Mouse (Mus musculus): ENCODE measurements around the gene Slc35g2. TPM values are rescaled to one million over a fixed set of nuclear protein-coding genes. Genes with fewer than 3 reads are reported as not detected.

The Slc35g2 gene
- polyA plus RNA-seq, 1 experiment from 2014 or later: 2.8 TPM

GRCm38 (mm10) chr9:100546594-100546910 is 24.3 kb downstream of the Slc35g2 start:
- Histone ChIP-seq H3K4me2 (ENCODE audit: low read depth, severe bottlenecking) (peak overlapping the region; percentile 78), H3K36me3 (ENCODE audit: control insufficient read depth, insufficient read depth, low read length) (no peaks in the 10 kb centered on the region), H3K27me3 (ENCODE audit: control insufficient read depth, insufficient read depth, low read length) (no peaks in the 10 kb centered on the region), H3K9me3 (ENCODE audit: control insufficient read depth, low read length) (no peaks in the 10 kb centered on the region), H3K4me3 (ENCODE audit: low read depth, low read length) (peak overlapping the region; percentile 93), H3K4me1 (ENCODE audit: control insufficient read depth, insufficient read depth, low read length) (0 out of 2 replicates have a peak, but pooled peaks cover 5% of the 10 kb centered on the region), H3K9ac (ENCODE audit: low read length) (peak overlapping the region; percentile 71), H3K27ac (replicated peaks; ENCODE audit: low read depth, low read length) (peak overlapping the region; percentile 85)
- ATAC-seq (ENCODE audit: insufficient number of reproducible peaks, low FRiP score, low TSS enrichment, low read depth) (no peak), DNase-seq (ENCODE audit: low spot score) (no peak)
- 12% methylated on average over 9 of the region's 9 CpGs for WGBS

GRCm38 (mm10) chr9:100545715-100546593 is 24.9 kb downstream of the Slc35g2 start, which contains the start of gene Nck1:
Gene Nck1 (minus strand): TSS chr9:100546134.
- Histone ChIP-seq H3K36me3 (ENCODE audit: control insufficient read depth, insufficient read depth, low read length) (no peaks in the 10 kb centered on the region), H3K9me3 (ENCODE audit: control insufficient read depth, low read length) (no peaks in the 10 kb centered on the region), H3K27me3 (ENCODE audit: control insufficient read depth, insufficient read depth, low read length) (no peaks in the 10 kb centered on the region), H3K4me3 (ENCODE audit: low read depth, low read length) (peak within 1 kb of the TSS; percentile 93), H3K4me1 (ENCODE audit: control insufficient read depth, insufficient read depth, low read length) (0 out of 2 replicates have a peak, but pooled peaks cover 5% of the 10 kb centered on the region), H3K27ac (replicated peaks; ENCODE audit: low read depth, low read length) (peak within 1 kb of the TSS; percentile 85), H3K4me2 (ENCODE audit: low read depth, severe bottlenecking) (peak within 1 kb of the TSS; percentile 78), H3K9ac (ENCODE audit: low read length) (peak within 1 kb of the TSS; percentile 91)
- 0% methylated on average over 86 of the region's 93 CpGs for WGBS
- ATAC-seq (ENCODE audit: insufficient number of reproducible peaks, low FRiP score, low TSS enrichment, low read depth): peak; percentile 99
- peak; percentile 98 for DNase-seq (ENCODE audit: low spot score)

GRCm38 (mm10) chr9:100544948-100545714 is 25.8 kb downstream of the Slc35g2 start:
- Histone ChIP-seq H3K4me1 (ENCODE audit: control insufficient read depth, insufficient read depth, low read length) (0 out of 2 replicates have a peak, but pooled peaks cover 5% of the 10 kb centered on the region), H3K27me3 (ENCODE audit: control insufficient read depth, insufficient read depth, low read length) (no peaks in the 10 kb centered on the region), H3K27ac (replicated peaks; ENCODE audit: low read depth, low read length) (peak overlapping the region; percentile 85), H3K9ac (ENCODE audit: low read length) (peak overlapping the region; percentile 91), H3K9me3 (ENCODE audit: control insufficient read depth, low read length) (no peaks in the 10 kb centered on the region), H3K4me3 (ENCODE audit: low read depth, low read length) (peak overlapping the region; percentile 93), H3K4me2 (ENCODE audit: low read depth, severe bottlenecking) (peak overlapping the region; percentile 59), H3K36me3 (ENCODE audit: control insufficient read depth, insufficient read depth, low read length) (no peaks in the 10 kb centered on the region)
- DNase-seq (ENCODE audit: low spot score) (no peak), ATAC-seq (ENCODE audit: insufficient number of reproducible peaks, low FRiP score, low TSS enrichment, low read depth) (peak; percentile 58; the same call in 1 of the 2 replicates)
- WGBS: 2% methylated on average over 38 of the region's 38 CpGs

- Histone ChIP-seq H3K4me3 (ENCODE audit: low read depth, low read length) (no peak overlapping the region), H3K9ac (ENCODE audit: low read length) (no peak overlapping the region), H3K36me3 (ENCODE audit: control insufficient read depth, insufficient read depth, low read length) (no peaks in the 10 kb centered on the region), H3K9me3 (ENCODE audit: control insufficient read depth, low read length) (no peaks in the 10 kb centered on the region; the same call in 1 of the 2 replicates), H3K4me2 (ENCODE audit: low read depth, severe bottlenecking) (no peak overlapping the region), H3K27ac (replicated peaks; ENCODE audit: low read depth, low read length) (no peak overlapping the region), H3K4me1 (ENCODE audit: control insufficient read depth, insufficient read depth, low read length) (no peaks in the 10 kb centered on the region), H3K27me3 (ENCODE audit: control insufficient read depth, insufficient read depth, low read length) (no peaks in the 10 kb centered on the region)
- ATAC-seq (ENCODE audit: insufficient number of reproducible peaks, low FRiP score, low TSS enrichment, low read depth) (no peak), DNase-seq (ENCODE audit: low spot score) (no peak)
- 97% methylated on average over 2 of the region's 2 CpGs for WGBS
Observed at GRCm38 (mm10) chr9:100535618-100536262, 35.1 kb downstream of the Slc35g2 start.

GRCm38 (mm10) chr9:100534686-100535085 is 36.2 kb downstream of the Slc35g2 start:
- DNase-seq (ENCODE audit: low spot score): no peak
- Histone ChIP-seq H3K4me2 (ENCODE audit: low read depth, severe bottlenecking) (no peak overlapping the region), H3K9me3 (ENCODE audit: control insufficient read depth, low read length) (no peaks in the 10 kb centered on the region; the same call in 1 of the 2 replicates), H3K4me1 (ENCODE audit: control insufficient read depth, insufficient read depth, low read length) (no peaks in the 10 kb centered on the region), H3K36me3 (ENCODE audit: control insufficient read depth, insufficient read depth, low read length) (no peaks in the 10 kb centered on the region), H3K4me3 (ENCODE audit: low read depth, low read length) (no peak overlapping the region), H3K9ac (ENCODE audit: low read length) (no peak overlapping the region), H3K27ac (replicated peaks; ENCODE audit: low read depth, low read length) (no peak overlapping the region), H3K27me3 (ENCODE audit: control insufficient read depth, insufficient read depth, low read length) (no peaks in the 10 kb centered on the region)
- no peak for ATAC-seq (ENCODE audit: insufficient number of reproducible peaks, low FRiP score, low TSS enrichment, low read depth)
- WGBS: 97% methylated on average over 3 of the region's 3 CpGs

- no peak overlapping the region for H3K27ac ChIP-seq (replicated peaks; ENCODE audit: low read depth, low read length)
- no peak overlapping the region for H3K4me3 ChIP-seq (ENCODE audit: low read depth, low read length)
- no peak overlapping the region for H3K9ac ChIP-seq (ENCODE audit: low read length)
- no peaks in the 10 kb centered on the region; the same call in 1 of the 2 replicates for H3K9me3 ChIP-seq (ENCODE audit: control insufficient read depth, low read length)
- no peak overlapping the region for H3K4me2 ChIP-seq (ENCODE audit: low read depth, severe bottlenecking)
- H3K4me1 ChIP-seq (ENCODE audit: control insufficient read depth, insufficient read depth, low read length): no peaks in the 10 kb centered on the region
- WGBS: 85% methylated on average over 3 of the region's 3 CpGs
- no peak for DNase-seq (ENCODE audit: low spot score)
- ATAC-seq (ENCODE audit: insufficient number of reproducible peaks, low FRiP score, low TSS enrichment, low read depth): no peak
- no peaks in the 10 kb centered on the region for H3K27me3 ChIP-seq (ENCODE audit: control insufficient read depth, insufficient read depth, low read length)
- H3K36me3 ChIP-seq (ENCODE audit: control insufficient read depth, insufficient read depth, low read length): no peaks in the 10 kb centered on the region
Observed at GRCm38 (mm10) chr9:100532847-100533505, 37.9 kb downstream of the Slc35g2 start.

- no peaks in the 10 kb centered on the region for H3K27me3 ChIP-seq (ENCODE audit: control insufficient read depth, insufficient read depth, low read length)
- H3K9ac ChIP-seq (ENCODE audit: low read length): no peak overlapping the region
- ATAC-seq (ENCODE audit: insufficient number of reproducible peaks, low FRiP score, low TSS enrichment, low read depth) (no peak), DNase-seq (ENCODE audit: low spot score) (no peak)
- H3K36me3 ChIP-seq (ENCODE audit: control insufficient read depth, insufficient read depth, low read length): no peaks in the 10 kb centered on the region
- H3K4me1 ChIP-seq (ENCODE audit: control insufficient read depth, insufficient read depth, low read length): no peaks in the 10 kb centered on the region
- no peak overlapping the region for H3K4me2 ChIP-seq (ENCODE audit: low read depth, severe bottlenecking)
- no peak overlapping the region for H3K27ac ChIP-seq (replicated peaks; ENCODE audit: low read depth, low read length)
- no peaks in the 10 kb centered on the region; the same call in 1 of the 2 replicates for H3K9me3 ChIP-seq (ENCODE audit: control insufficient read depth, low read length)
- WGBS: 90% methylated on average over 1 of the region's 1 CpGs
- H3K4me3 ChIP-seq (ENCODE audit: low read depth, low read length): no peak overlapping the region
Observed at GRCm38 (mm10) chr9:100531296-100531695, 39.6 kb downstream of the Slc35g2 start.
